20 mouse cellular contexts compared by ENCODE assay signal in the genomic region with DNA sequence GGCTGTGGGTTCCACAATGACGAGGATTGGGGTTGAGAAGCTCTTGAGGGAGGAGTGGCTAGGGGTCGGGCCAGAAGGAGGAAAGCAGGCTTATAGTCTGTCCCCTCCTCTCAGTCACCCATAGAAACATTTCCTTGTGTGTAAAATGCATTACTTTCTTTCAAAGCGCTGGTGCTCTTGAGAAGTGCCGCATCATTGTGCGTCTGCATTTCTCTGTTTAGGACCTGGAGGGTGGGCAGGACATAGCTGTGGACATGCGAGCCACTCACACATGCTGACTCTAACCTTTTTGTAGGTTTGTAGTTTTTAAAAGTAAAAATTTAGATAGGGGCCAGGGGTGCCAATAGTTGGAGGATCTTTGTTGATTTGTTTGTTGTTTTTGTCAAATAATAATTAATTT. TPM values are rescaled to one million over a fixed set of nuclear protein-coding genes. Genes with fewer than 3 reads are reported as not detected.
DNase-seq lines count a peak whose midpoint lies in the region; ATAC-seq and TF ChIP-seq lines count a peak whose summit lies in the region.
"Had no signal": no experiment of that assay in that cellular context is flagged by ENCODE, and none has a peak within 500 bp of the region (broad histone marks: within the 10 kb centered on the region; RNA-seq: fewer than 3 reads in every experiment).

No protein-coding gene starts in this region.

- no peak overlapping the region for H3K9ac ChIP-seq in liver, postnatal 0 days (replicated peaks)
- H3K9ac ChIP-seq in ES-E14 (ENCODE audit: insufficient read depth, low read depth, low read length, poor library complexity, severe bottlenecking): no peak overlapping the region
- no peak overlapping the region for H3K9ac ChIP-seq in liver, embryonic 12.5 days
- H3K9ac ChIP-seq: forebrain, embryonic 13.5 days; forebrain, postnatal 0 days; heart, embryonic 15.5 days; hindbrain, embryonic 14.5 days had no signal

- H3K4me1 ChIP-seq in liver, postnatal 0 days (ENCODE audit: insufficient read depth): no peaks in the 10 kb centered on the region
- H3K4me1 ChIP-seq in ES-E14 (ENCODE audit: control insufficient read depth in 2 of 2, insufficient read depth in 2 of 2, low read length in 2 of 2, poor library complexity in 1 of 2): peaks cover 0 to 3% of the 10 kb centered on the region in 2 experiments; a peak in 1 of 4 replicates
- peaks cover 13% of the 10 kb centered on the region for H3K4me1 ChIP-seq in G1E (ENCODE audit: insufficient read depth, low read depth, low read length)
- H3K4me1 ChIP-seq in liver, embryonic 12.5 days: peaks cover 7% of the 10 kb centered on the region; the same call in 1 of the 2 replicates
- H3K4me1 ChIP-seq: embryonic facial prominence, embryonic 10.5 days; forebrain, embryonic 13.5 days; heart, embryonic 10.5 days; heart, embryonic 15.5 days had no signal

- peaks cover 9% of the 10 kb centered on the region; the same call in 1 of the 2 replicates for H3K36me3 ChIP-seq in liver, postnatal 0 days (replicated peaks; ENCODE audit: insufficient read depth, low read length)
- H3K36me3 ChIP-seq in ES-E14 (ENCODE audit: control insufficient read depth, insufficient read depth, low read length, poor library complexity, severe bottlenecking): peaks cover 9% of the 10 kb centered on the region
- H3K36me3 ChIP-seq in G1E (replicated peaks): peaks cover 65% of the 10 kb centered on the region
- H3K36me3 ChIP-seq in liver, embryonic 12.5 days: peaks cover 67% of the 10 kb centered on the region
- H3K36me3 ChIP-seq: heart, embryonic 15.5 days had no signal

- no peak overlapping the region for H3K27ac ChIP-seq in liver, postnatal 0 days (ENCODE audit: low read depth)
- H3K27ac ChIP-seq in ES-E14 (ENCODE audit: insufficient read depth, low read depth, low read length, poor library complexity, severe bottlenecking): no peak overlapping the region
- peak overlapping the region; percentile 58; the same call in 1 of the 2 replicates for H3K27ac ChIP-seq in liver, embryonic 12.5 days
- H3K27ac ChIP-seq: embryonic facial prominence, embryonic 10.5 days; forebrain, embryonic 13.5 days; heart, embryonic 10.5 days; heart, embryonic 15.5 days; hindbrain, embryonic 10.5 days; hindbrain, embryonic 14.5 days had no signal

- H3K4me2 ChIP-seq in liver, postnatal 0 days (ENCODE audit: low read depth, low read length): no peak overlapping the region
- H3K4me2 ChIP-seq in liver, embryonic 12.5 days: no peak overlapping the region
- H3K4me2 ChIP-seq: forebrain, embryonic 13.5 days; heart, embryonic 15.5 days; hindbrain, embryonic 14.5 days had no signal

- 83% methylated on average over 6 of the region's 6 CpGs for WGBS in liver, postnatal 0 days (ENCODE audit: insufficient replicate concordance)
- 66% methylated on average over 6 of the region's 6 CpGs for WGBS in liver, embryonic 12.5 days (ENCODE audit: insufficient replicate concordance)

- DNase-seq in liver: peak; percentile 33
- DNase-seq in liver, postnatal 0 days: no peak
- no peak for DNase-seq in ES-E14 (ENCODE audit: low read depth, low spot score)
- DNase-seq in G1E (ENCODE audit: low spot score): no peak
- DNase-seq: adrenal gland, adult 2 months; adrenal gland, postnatal 25 days; cerebellum, adult 18-20 months; cerebellum, postnatal 10 days; forebrain, postnatal 0 days; gastrocnemius, postnatal 36 days; heart, adult 18-20 months had no signal

- TF ChIP-seq EP300 in liver, postnatal 0 days (IDR thresholded peaks at IDR 0.05; ENCODE audit: low read depth): no peak

- H3K4me3 ChIP-seq in liver, postnatal 0 days (ENCODE audit: low read depth, low read length): no peak overlapping the region
- H3K4me3 ChIP-seq in ES-E14 (ENCODE audit: insufficient read depth in 1 of 2, low read depth in 1 of 2, low read length in 2 of 2, poor library complexity in 1 of 2, severe bottlenecking in 1 of 2) (no peak overlapping the region), G1E (ENCODE audit: low read depth, low read length) (no peak overlapping the region)
- no peak overlapping the region for H3K4me3 ChIP-seq in liver, embryonic 12.5 days
- H3K4me3 ChIP-seq: embryonic facial prominence, embryonic 10.5 days; forebrain, embryonic 13.5 days; heart, embryonic 10.5 days; heart, embryonic 15.5 days; hindbrain, embryonic 10.5 days had no signal

- no peak for TF ChIP-seq CTCF in liver, postnatal 0 days (IDR thresholded peaks at IDR 0.05; ENCODE audit: low read depth)
- TF ChIP-seq CTCF in G1E (IDR thresholded peaks at IDR 0.05; ENCODE audit: low read depth, low read length): no peak

- no peaks in the 10 kb centered on the region for H3K9me3 ChIP-seq in liver, postnatal 0 days (ENCODE audit: low read length)
- H3K9me3 ChIP-seq in ES-E14 (ENCODE audit: control insufficient read depth, insufficient read depth, low read depth, low read length) (no peaks in the 10 kb centered on the region), G1E (replicated peaks) (no peaks in the 10 kb centered on the region)
- H3K9me3 ChIP-seq in liver, embryonic 12.5 days (replicated peaks): no peaks in the 10 kb centered on the region
- H3K9me3 ChIP-seq: embryonic facial prominence, embryonic 10.5 days; forebrain, embryonic 13.5 days; heart, embryonic 10.5 days; heart, embryonic 15.5 days; hindbrain, embryonic 10.5 days had no signal

- ATAC-seq in liver, postnatal 0 days: no peak
- peak; percentile 22; the same call in 1 of the 2 replicates for ATAC-seq in G1E (ENCODE audit: extremely low read depth, insufficient number of reproducible peaks, low FRiP score, poor library complexity, severe bottlenecking)
- ATAC-seq in liver, embryonic 12.5 days: peak; percentile 81
- no peak for ATAC-seq in granulocyte monocyte progenitor cell, adult 5-6 weeks (replicated peaks; ENCODE audit: poor library complexity, severe bottlenecking)
- no peak for ATAC-seq in megakaryocyte progenitor cell, adult 5-6 weeks (replicated peaks; ENCODE audit: poor library complexity)
- ATAC-seq: forebrain, embryonic 13.5 days; forebrain, postnatal 0 days had no signal

- H3K27me3 ChIP-seq in liver, postnatal 0 days (ENCODE audit: insufficient read depth, low read length): no peaks in the 10 kb centered on the region
- H3K27me3 ChIP-seq in G1E (ENCODE audit: insufficient read depth, low read length): no peaks in the 10 kb centered on the region
- no peaks in the 10 kb centered on the region for H3K27me3 ChIP-seq in liver, embryonic 12.5 days (replicated peaks)
- H3K27me3 ChIP-seq: forebrain, embryonic 13.5 days; heart, embryonic 15.5 days had no signal

- in situ Hi-C loops in ES-E14 (cut with MboI; ENCODE audit: low sequenced_read_pairs in 2 of 2, unreplicated experiment in 2 of 2): no loop called here

TF ChIP-seq in ES-E14, 5 proteins besides CTCF, POLR2A, EP300 and RAD21:
- peak; percentile 53; the same call in 1 of the 2 replicates for TF ChIP-seq MAFK (IDR thresholded peaks at IDR 0.05; ENCODE audit: insufficient read depth, low read depth, low read length)
- no peak for TF ChIP-seq ZC3H11A (IDR thresholded peaks at IDR 0.05; ENCODE audit: borderline replicate concordance, low read depth, low read length)
- no peak for TF ChIP-seq ZNF384 (IDR thresholded peaks at IDR 0.05; ENCODE audit: low read depth, low read length)

RNA-seq across cellular contexts. Expression of a gene that starts 29.3 kb away (rescaled TPM):
- polyA plus RNA-seq in liver, postnatal 0 days (2015; fragmentation: Nextera tagmentation; extraction: Ambion mirVana): 8.1 and 9.7 TPM in 2 replicates
- total RNA-seq in ES-E14 (2012; rRNA removed) (46.3 and 59.4 TPM in 2 replicates), G1E (2014; fragmentation: Nextera tagmentation) (90.6 and 101 TPM in 2 replicates), G1E (2017) (59.1 and 68.8 TPM in 2 replicates)
- 73.3 and 106 TPM in 2 replicates for polyA plus RNA-seq in G1E (2012)
- 44.6 and 44.9 TPM in 2 replicates for polyA plus RNA-seq in liver, embryonic 12.5 days (2016; fragmentation: Nextera tagmentation; extraction: Ambion mirVana)
- total RNA-seq in granulocyte monocyte progenitor cell, adult 5-6 weeks (2014; fragmentation: Nextera tagmentation): 26.5 and 33.9 TPM in 2 replicates
- 23.9 and 25.4 TPM in 2 replicates for total RNA-seq in granulocyte monocyte progenitor cell, adult 5-6 weeks (2017)
- total RNA-seq in megakaryocyte progenitor cell, adult 5-6 weeks (2015): 32.6 and 43.5 TPM in 2 replicates
- 36.7 and 37.0 TPM in 2 replicates for total RNA-seq in megakaryocyte progenitor cell, adult 5-6 weeks (2017)

RNA-seq across cellular contexts. Expression of a gene that starts 55.9 kb away (rescaled TPM):
- polyA plus RNA-seq in liver, postnatal 0 days (2015; fragmentation: Nextera tagmentation; extraction: Ambion mirVana): 17.1 and 22.1 TPM in 2 replicates
- total RNA-seq in ES-E14 (2012; rRNA removed) (32.1 and 38.8 TPM in 2 replicates), G1E (2014; fragmentation: Nextera tagmentation) (33.2 and 56.1 TPM in 2 replicates), G1E (2017) (71.0 and 88.8 TPM in 2 replicates)
- polyA plus RNA-seq in G1E (2012): 1.6 and 2.6 TPM in 2 replicates
- 35.4 and 38.7 TPM in 2 replicates for polyA plus RNA-seq in liver, embryonic 12.5 days (2016; fragmentation: Nextera tagmentation; extraction: Ambion mirVana)
- 68.9 and 70.4 TPM in 2 replicates for total RNA-seq in granulocyte monocyte progenitor cell, adult 5-6 weeks (2014; fragmentation: Nextera tagmentation)
- 34.0 and 44.5 TPM in 2 replicates for total RNA-seq in granulocyte monocyte progenitor cell, adult 5-6 weeks (2017)
- total RNA-seq in megakaryocyte progenitor cell, adult 5-6 weeks (2015): 52.5 and 69.6 TPM in 2 replicates
- total RNA-seq in megakaryocyte progenitor cell, adult 5-6 weeks (2017): 39.9 and 55.8 TPM in 2 replicates

Comparison
In these comparisons a context has a peak if more than half of its experiments do, and no peak if none do; other contexts are left out.
1. ATAC-seq: peak in G1E (single experiment) and liver, embryonic 12.5 days (single experiment); none in liver, postnatal 0 days (single experiment), granulocyte monocyte progenitor cell, adult 5-6 weeks (single experiment) and megakaryocyte progenitor cell, adult 5-6 weeks (single experiment).